ENCODE assay signal across 8 mouse cellular contexts in genomic region chr12:69183583-69184308, GRCm38 (mm10). TPM values are rescaled to one million over a fixed set of nuclear protein-coding genes. Genes with fewer than 3 reads are reported as not detected.
DNase-seq lines count a peak whose midpoint lies in the region; ATAC-seq and TF ChIP-seq lines count a peak whose summit lies in the region.

Gene Rpl36al, minus strand, starts transcription at chr12:69184083.
Gene Mgat2, plus strand, starts transcription at chr12:69184157.

- H3K4me1 ChIP-seq in MEL (ENCODE audit: control insufficient read depth in 1 of 2, insufficient read depth in 2 of 2, low read length in 2 of 2): peaks cover 7 to 12% of the 10 kb centered on the region in 2 experiments
- H3K4me1 ChIP-seq in cerebellum, adult 2 months (ENCODE audit: control insufficient read depth, insufficient read depth, low read length): peaks cover 6% of the 10 kb centered on the region; the same call in 1 of the 2 replicates
- H3K4me1 ChIP-seq in forebrain, postnatal 0 days (ENCODE audit: insufficient read depth): peaks cover 14% of the 10 kb centered on the region
- peaks cover 19% of the 10 kb centered on the region for H3K4me1 ChIP-seq in lung, embryonic 15.5 days

- DNase-seq in MEL (ENCODE audit: low read depth, low spot score): peak; percentile 98
- DNase-seq in cerebellum, adult 2 months: peak; percentile 99
- DNase-seq in forebrain, postnatal 0 days: peak; percentile 99
- peak; percentile 99 for DNase-seq in heart, postnatal 4 days
- DNase-seq in layer of hippocampus, adult 8-10 months (ENCODE audit: low spot score in 2 of 2): peak; percentile 96 to 98
- peak; percentile 96 for DNase-seq in ovary, adult 18-20 months (ENCODE audit: low spot score)
- DNase-seq in thymus, postnatal 0 days (ENCODE audit: low spot score): peak; percentile 97

- ATAC-seq in forebrain, postnatal 0 days: peak; percentile 99
- ATAC-seq in lung, embryonic 15.5 days (ENCODE audit: borderline replicate concordance, extremely low read depth, low FRiP score, low TSS enrichment): peak; percentile 99

- peak; percentile 94 to 99 for TF ChIP-seq POLR2A in MEL (IDR thresholded peaks at IDR 0.05; ENCODE audit: control insufficient read depth in 1 of 2, insufficient read depth in 1 of 2, low read depth in 1 of 2, low read length in 2 of 2, poor library complexity in 1 of 2)
- TF ChIP-seq POLR2A in cerebellum, adult 2 months (IDR thresholded peaks at IDR 0.05; ENCODE audit: borderline replicate concordance, insufficient read depth, low read length): peak; percentile 93

- peak within 1 kb of the TSS; percentile 96 to 99 for H3K4me3 ChIP-seq in MEL (ENCODE audit: control insufficient read depth in 1 of 2, insufficient read depth in 1 of 2, low read depth in 2 of 2, low read length in 2 of 2)
- H3K4me3 ChIP-seq in cerebellum, adult 2 months (replicated peaks; ENCODE audit: insufficient read depth, low read depth, low read length): peak within 1 kb of the TSS; percentile 91
- peak within 1 kb of the TSS; percentile 86 for H3K4me3 ChIP-seq in forebrain, postnatal 0 days (ENCODE audit: low read depth, low read length)
- H3K4me3 ChIP-seq in lung, embryonic 15.5 days: peak within 1 kb of the TSS; percentile 69

- TF ChIP-seq RAD21 in MEL (IDR thresholded peaks at IDR 0.05; ENCODE audit: low read depth, low read length): no peak

- no peaks in the 10 kb centered on the region for H3K27me3 ChIP-seq in MEL (ENCODE audit: control insufficient read depth in 1 of 2, insufficient read depth in 2 of 2, low read length in 2 of 2)
- no peaks in the 10 kb centered on the region for H3K27me3 ChIP-seq in cerebellum, adult 2 months (ENCODE audit: control insufficient read depth, insufficient read depth, low read length)
- no peaks in the 10 kb centered on the region for H3K27me3 ChIP-seq in forebrain, postnatal 0 days (ENCODE audit: insufficient read depth, low read length)
- H3K27me3 ChIP-seq in lung, embryonic 15.5 days: no peaks in the 10 kb centered on the region

- H3K79me2 ChIP-seq in MEL (ENCODE audit: control insufficient read depth, insufficient read depth, low read length, poor library complexity): peaks cover 48% of the 10 kb centered on the region

- no peaks in the 10 kb centered on the region for H3K9me3 ChIP-seq in MEL (replicated peaks; ENCODE audit: insufficient read depth, low read length)
- H3K9me3 ChIP-seq in forebrain, postnatal 0 days (ENCODE audit: low read length): no peaks in the 10 kb centered on the region
- H3K9me3 ChIP-seq in lung, embryonic 15.5 days: no peaks in the 10 kb centered on the region

- H3K36me3 ChIP-seq in MEL (ENCODE audit: control insufficient read depth in 1 of 2, insufficient read depth in 2 of 2, low read length in 2 of 2): peaks cover 8 to 28% of the 10 kb centered on the region in 2 experiments
- peaks cover 6% of the 10 kb centered on the region; the same call in 1 of the 2 replicates for H3K36me3 ChIP-seq in forebrain, postnatal 0 days (ENCODE audit: insufficient read depth)
- H3K36me3 ChIP-seq in lung, embryonic 15.5 days: peaks cover 24% of the 10 kb centered on the region

- H3K27ac ChIP-seq in MEL (ENCODE audit: control insufficient read depth, low read depth, low read length): peak within 1 kb of the TSS; percentile 84
- H3K27ac ChIP-seq in cerebellum, adult 2 months (ENCODE audit: insufficient read depth, low read length): peak within 1 kb of the TSS; percentile 88
- H3K27ac ChIP-seq in forebrain, postnatal 0 days (ENCODE audit: low read depth, low read length): peak within 1 kb of the TSS; percentile 96
- peak within 1 kb of the TSS; percentile 89 for H3K27ac ChIP-seq in lung, embryonic 15.5 days

- under 1% methylated on average over 84 of the region's 84 CpGs for WGBS in cerebellum, adult 2 months
- WGBS in forebrain, postnatal 0 days: under 1% methylated on average over 84 of the region's 84 CpGs
- under 1% methylated on average over 79 of the region's 84 CpGs for WGBS in lung, embryonic 15.5 days

- peak within 1 kb of the TSS; percentile 94 for H3K4me2 ChIP-seq in forebrain, postnatal 0 days (ENCODE audit: low read depth)
- H3K4me2 ChIP-seq in lung, embryonic 15.5 days: peak within 1 kb of the TSS; percentile 74

- TF ChIP-seq EP300 in MEL (IDR thresholded peaks at IDR 0.05; ENCODE audit: low read depth in 1 of 2, low read length in 2 of 2): no peak

- H3K9ac ChIP-seq in MEL (ENCODE audit: control insufficient read depth, low read depth, low read length, poor library complexity, severe bottlenecking): peak within 1 kb of the TSS; percentile 99
- H3K9ac ChIP-seq in forebrain, postnatal 0 days: peak within 1 kb of the TSS; percentile 90
- peak within 1 kb of the TSS; percentile 88 for H3K9ac ChIP-seq in lung, embryonic 15.5 days

- TF ChIP-seq CTCF in MEL (IDR thresholded peaks at IDR 0.05 in 2 of 3, conservative IDR thresholded peaks at IDR 0.05 in 1 of 3; ENCODE audit: control insufficient read depth in 1 of 3, insufficient read depth in 1 of 3, low read depth in 2 of 3, low read length in 3 of 3, poor library complexity in 1 of 3, severe bottlenecking in 1 of 3): no peak
- no peak for TF ChIP-seq CTCF in cerebellum, adult 2 months (IDR thresholded peaks at IDR 0.05; ENCODE audit: borderline replicate concordance, insufficient read depth, low read depth, low read length)
- TF ChIP-seq CTCF in forebrain, postnatal 0 days (IDR thresholded peaks at IDR 0.05; ENCODE audit: low read depth): no peak

TF ChIP-seq in MEL, 35 proteins besides CTCF, POLR2A, EP300 and RAD21 (continues in another document):
- TF ChIP-seq E2F4 (IDR thresholded peaks at IDR 0.05; ENCODE audit: borderline replicate concordance, low read depth, low read length) (no peak), ZKSCAN1 (IDR thresholded peaks at IDR 0.05; ENCODE audit: low read depth, low read length) (no peak), BHLHE40 (IDR thresholded peaks at IDR 0.05; ENCODE audit: borderline replicate concordance, low read depth, low read length) (peak; percentile 32; the same call in 1 of the 2 replicates), ZMIZ1 (IDR thresholded peaks at IDR 0.05; ENCODE audit: low read depth, low read length) (peak; percentile 98), ELF1 (IDR thresholded peaks at IDR 0.05; ENCODE audit: low read depth, low read length) (peak; percentile 90), TBP (IDR thresholded peaks at IDR 0.05; ENCODE audit: low read depth, low read length) (peak; percentile 92), KAT2A (conservative IDR thresholded peaks at IDR 0.05; ENCODE audit: low read depth, low read length) (no peak; the same call in 1 of the 2 replicates), MAFK (IDR thresholded peaks at IDR 0.05; ENCODE audit: borderline replicate concordance, low read depth, low read length) (no peak), MAX (IDR thresholded peaks at IDR 0.05; ENCODE audit: low read length) (peak; percentile 61), GABPA (IDR thresholded peaks at IDR 0.05; ENCODE audit: low read depth, low read length) (no peak), GATA1 (IDR thresholded peaks at IDR 0.05; ENCODE audit: low read depth, low read length) (no peak), NELFE (IDR thresholded peaks at IDR 0.05; ENCODE audit: low read depth, low read length) (peak; percentile 97), RCOR1 (IDR thresholded peaks at IDR 0.05; ENCODE audit: low read depth, low read length) (no peak), MYB (IDR thresholded peaks at IDR 0.05; ENCODE audit: low read depth, low read length) (no peak), MXI1 (IDR thresholded peaks at IDR 0.05; ENCODE audit: low read depth, low read length) (peak; percentile 86), ZNF384 (IDR thresholded peaks at IDR 0.05; ENCODE audit: low read depth, low read length) (no peak), CHD2 (IDR thresholded peaks at IDR 0.05; ENCODE audit: low read length) (no peak; the same call in 1 of the 2 replicates), USF1 (IDR thresholded peaks at IDR 0.05; ENCODE audit: low read depth, low read length) (no peak), SIN3A (IDR thresholded peaks at IDR 0.05; ENCODE audit: low read length) (peak; percentile 82), JUND (IDR thresholded peaks at IDR 0.05; ENCODE audit: low read depth, low read length) (no peak), UBTF (IDR thresholded peaks at IDR 0.05; ENCODE audit: borderline replicate concordance, insufficient read depth, low read depth, low read length) (peak; percentile 17; the same call in 1 of the 2 replicates), ZC3H11A (IDR thresholded peaks at IDR 0.05; ENCODE audit: low read depth, low read length) (no peak), HCFC1 (IDR thresholded peaks at IDR 0.05; ENCODE audit: low read depth, low read length) (peak; percentile 83), MEF2A (IDR thresholded peaks at IDR 0.05; ENCODE audit: extremely low read depth, insufficient replicate concordance, low read depth, low read length, poor library complexity, severe bottlenecking) (0 out of 2 replicates have a peak, but pooled peaks have one; percentile 3)

RNA-seq across cellular contexts. Expression of gene Rpl36al, which starts in this region (rescaled TPM):
- total RNA-seq in MEL (2012; rRNA removed): 1,318 and 1,322 TPM in 2 replicates
- polyA plus RNA-seq in MEL (2012; ENCODE audit: insufficient read depth in 1 of 2, insufficient read length in 2 of 2, low read depth in 1 of 2, low replicate concordance in 2 of 2, missing spikeins in 1 of 2): 100 to 1,000 TPM in 1 of 2 experiments, not detected in 1; 696 TPM
- 321 and 360 TPM in 2 replicates for polyA plus RNA-seq in cerebellum, adult 2 months (2012; rRNA removed)
- total RNA-seq in forebrain, postnatal 0 days (2014; rRNA removed): 194 and 311 TPM in 2 replicates
- polyA plus RNA-seq in forebrain, postnatal 0 days (2015; fragmentation: Nextera tagmentation; extraction: Ambion mirVana): 396 and 530 TPM in 2 replicates
- total RNA-seq in heart, postnatal 4 days (2021): 100 to 1,000 TPM; 310 to 323 TPM
- total RNA-seq in layer of hippocampus, adult 8-10 months (2022): 100 to 1,000 TPM; 153 to 207 (median 179) TPM
- polyA plus RNA-seq in lung, embryonic 15.5 days (2015; fragmentation: Nextera tagmentation; extraction: Ambion mirVana): 509 and 512 TPM in 2 replicates
- polyA plus RNA-seq in thymus, postnatal 0 days (2015; fragmentation: Nextera tagmentation; extraction: Ambion mirVana): 931 and 1,018 TPM in 2 replicates

RNA-seq across cellular contexts. Expression of gene Mgat2, which starts in this region (rescaled TPM):
- 43.3 and 65.3 TPM in 2 replicates for total RNA-seq in MEL (2012; rRNA removed)
- polyA plus RNA-seq in MEL (2012; ENCODE audit: insufficient read depth in 1 of 2, insufficient read length in 2 of 2, low read depth in 1 of 2, low replicate concordance in 2 of 2, missing spikeins in 1 of 2): 10 to 100 TPM in 1 of 2 experiments, not detected in 1; 40.9 TPM
- polyA plus RNA-seq in cerebellum, adult 2 months (2012; rRNA removed): 15.9 and 16.4 TPM in 2 replicates
- 61.7 and 66.6 TPM in 2 replicates for total RNA-seq in forebrain, postnatal 0 days (2014; rRNA removed)
- 49.1 and 50.5 TPM in 2 replicates for polyA plus RNA-seq in forebrain, postnatal 0 days (2015; fragmentation: Nextera tagmentation; extraction: Ambion mirVana)
- 10 to 100 TPM; 34.3 to 35.1 TPM for total RNA-seq in heart, postnatal 4 days (2021)
- total RNA-seq in layer of hippocampus, adult 8-10 months (2022): 10 to 100 TPM; 26.7 to 28.9 (median 27.3) TPM
- polyA plus RNA-seq in lung, embryonic 15.5 days (2015; fragmentation: Nextera tagmentation; extraction: Ambion mirVana): 56.7 and 58.2 TPM in 2 replicates
- polyA plus RNA-seq in thymus, postnatal 0 days (2015; fragmentation: Nextera tagmentation; extraction: Ambion mirVana): 54.3 and 63.3 TPM in 2 replicates

Comparison
In these comparisons a context has a peak if more than half of its experiments do, and no peak if none do; other contexts are left out.
1. Peak in every context shown above with its lines: DNase-seq, ATAC-seq, H3K4me3 ChIP-seq and H3K27ac ChIP-seq.